Mouse (Mus musculus) c-Kit-negative CD71-positive TER-119-positive erythroid progenitor cells, embryonic 14.5 days (primary cell): ENCODE data around the gene Git1.
A peak's percentile ranks its signal among the peaks of the same experiment; 100 is the strongest.

ENCODE experiments used
- DNase-seq: peaks from one replicate; pipeline ENCODE4 v3.0.0-alpha.2; 2013; ENCODE audit warnings: low read depth, low spot score

Git1 gene

DNA sequence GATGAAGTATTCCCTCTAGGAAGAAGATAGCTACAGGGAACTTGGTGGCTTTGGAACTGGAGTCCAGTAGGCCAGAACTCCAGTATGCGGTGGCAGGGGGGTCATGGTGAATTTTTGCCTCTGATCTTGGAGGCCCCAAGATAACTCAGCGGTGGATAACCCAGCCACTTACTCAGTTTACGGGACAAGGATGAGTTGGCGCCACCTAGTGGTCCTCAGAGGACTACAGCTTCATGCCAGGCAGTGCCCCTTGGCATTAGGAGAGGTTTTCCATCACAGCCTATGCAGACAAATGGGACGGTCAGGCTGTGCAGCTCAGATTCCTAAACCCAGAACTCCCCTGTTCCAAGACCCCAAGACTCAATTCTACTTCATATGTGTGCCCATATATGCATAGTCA lies 8.0 kb downstream of the Git1 start:
- peak; percentile 68 for DNase-seq

GRCm38 (mm10) chr11:77501971-77502370 lies 8.6 kb downstream of the Git1 start:
- DNase-seq = no peak

DNA sequence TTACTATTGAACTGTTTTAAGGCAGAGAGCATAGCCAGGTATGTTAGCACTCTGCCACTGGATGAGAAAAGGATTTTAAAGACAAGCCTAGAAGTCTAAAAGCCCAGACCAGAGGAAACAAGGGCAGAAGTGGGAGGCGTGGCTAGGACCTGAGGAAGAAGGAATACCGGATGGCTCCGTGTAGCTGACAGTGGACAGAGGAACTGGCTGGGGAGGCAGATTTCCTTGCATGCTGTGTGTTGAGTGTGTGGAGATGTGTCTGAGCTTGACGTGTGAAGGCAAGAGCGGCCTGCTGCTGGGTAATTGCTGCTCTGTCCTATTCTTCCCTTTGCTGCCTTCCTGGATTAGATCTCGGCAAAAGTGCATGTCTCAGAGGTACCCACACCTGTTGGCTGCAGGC lies 9.1 kb downstream of the Git1 start:
- no peak for DNase-seq

DNA sequence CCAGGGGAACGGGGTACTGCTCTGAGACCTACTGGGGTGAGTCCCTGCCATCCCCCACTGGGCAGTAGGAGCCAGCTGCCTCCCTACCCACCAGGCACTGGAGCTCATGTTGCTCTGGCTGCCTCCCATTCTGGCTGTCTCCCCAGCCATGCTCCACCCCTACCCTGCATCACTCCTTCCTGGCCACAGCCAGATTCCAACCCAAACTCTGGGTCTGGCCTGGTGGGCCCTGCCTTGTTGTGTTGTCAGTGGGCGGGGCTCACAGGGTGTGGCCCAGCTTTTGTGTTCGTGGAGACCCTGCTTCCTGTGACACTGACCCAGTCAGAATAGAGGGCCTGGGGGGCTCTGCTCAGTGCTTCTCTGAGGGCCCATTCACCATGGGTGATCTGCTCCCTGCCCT lies 10.1 kb downstream of the Git1 start:
- DNase-seq = no peak

DNA sequence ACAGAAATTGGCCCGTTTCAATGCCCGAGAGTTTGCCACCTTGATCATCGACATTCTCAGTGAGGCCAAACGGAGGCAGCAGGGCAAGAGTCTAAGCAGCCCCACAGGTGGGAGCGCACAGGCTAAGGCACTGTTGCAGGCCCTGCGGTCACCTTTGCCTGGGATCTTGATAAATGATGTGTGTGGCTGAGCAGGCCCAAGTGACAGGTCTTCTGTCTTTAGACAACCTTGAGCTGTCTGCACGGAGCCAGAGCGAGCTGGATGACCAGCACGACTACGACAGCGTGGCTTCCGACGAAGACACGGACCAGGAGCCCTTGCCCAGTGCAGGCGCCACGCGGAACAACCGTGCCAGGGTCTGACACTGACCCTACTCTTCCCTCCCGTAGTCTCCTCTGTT lies 11.0 kb downstream of the Git1 start:
- DNase-seq = no peak

- DNase-seq = no peak
Observed at GRCm38 (mm10) chr11:77505291-77505980, 12.1 kb downstream of the Git1 start.

GRCm38 (mm10) chr11:77506273-77506672 lies 12.9 kb downstream of the Git1 start:
- DNase-seq = no peak

- no peak for DNase-seq
Observed at GRCm38 (mm10) chr11:77506941-77507340, 13.6 kb downstream of the Git1 start.

DNA sequence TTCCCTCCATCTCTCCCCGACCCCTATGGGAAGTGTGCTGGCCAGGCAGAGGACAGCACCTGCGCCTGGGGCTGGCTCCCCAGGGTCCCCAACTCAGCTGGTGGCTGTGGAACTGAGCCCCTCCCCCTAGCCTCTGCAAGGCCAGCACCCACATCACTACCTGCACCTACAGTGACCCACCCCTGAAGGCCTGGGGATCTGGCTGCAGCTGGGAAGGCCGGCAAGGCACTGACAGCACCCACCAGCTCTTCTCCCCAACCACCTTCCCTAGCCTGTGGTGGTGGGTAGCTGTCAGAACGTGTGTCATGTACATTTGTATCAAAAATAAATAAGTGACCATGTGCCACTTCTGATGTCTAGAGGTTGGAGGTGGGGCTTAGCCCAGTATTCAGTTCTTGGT lies 14.1 kb downstream of the Git1 start:
- DNase-seq = no peak

DNA sequence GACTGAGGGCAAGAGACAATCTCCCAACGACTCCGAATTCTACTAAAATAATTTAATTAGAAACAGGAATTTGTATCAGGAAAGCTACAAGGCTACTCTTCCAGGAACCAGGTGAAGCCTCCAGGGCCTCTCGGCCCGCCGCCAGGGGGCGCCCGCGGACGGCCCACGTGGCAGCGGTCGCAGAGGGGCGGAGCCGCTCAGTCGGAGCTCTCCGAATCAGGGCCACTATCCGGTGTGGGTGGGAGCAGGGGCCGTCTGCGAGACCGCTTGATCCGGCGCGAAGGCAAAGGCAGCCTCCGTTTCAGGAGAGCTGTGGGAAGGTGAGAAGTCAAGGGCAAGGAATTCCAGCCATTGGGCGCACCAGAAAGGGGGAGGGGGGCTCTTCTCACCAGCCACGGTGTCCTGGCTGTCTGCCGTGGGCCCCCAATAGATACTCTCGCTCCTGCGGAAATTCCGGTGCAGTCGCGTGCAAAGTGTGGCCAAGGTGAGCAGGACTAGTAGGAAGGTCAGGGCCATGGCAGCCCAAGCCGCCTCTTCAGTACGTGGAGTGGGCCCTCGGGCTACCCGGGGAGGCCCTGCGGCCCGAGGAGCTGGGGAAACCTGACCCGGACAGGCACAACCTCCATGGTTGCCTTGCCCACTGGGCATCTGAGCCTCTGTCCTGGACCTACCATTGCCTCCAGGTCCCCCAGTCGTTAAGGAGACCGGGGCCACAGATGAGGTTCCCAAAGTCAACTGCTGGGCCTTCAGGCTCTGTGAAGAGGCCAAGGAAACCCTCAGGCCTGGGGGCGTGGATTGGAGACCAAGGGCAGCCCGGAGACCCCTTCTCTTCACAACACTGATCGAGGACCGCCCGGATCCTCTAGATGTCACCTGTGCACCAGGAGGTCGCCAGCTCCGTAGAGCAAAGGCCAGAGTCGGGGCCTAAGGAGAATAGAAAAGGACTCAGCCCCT lies 15.0 kb downstream of the Git1 start:
- DNase-seq = peak; percentile 77

DNA sequence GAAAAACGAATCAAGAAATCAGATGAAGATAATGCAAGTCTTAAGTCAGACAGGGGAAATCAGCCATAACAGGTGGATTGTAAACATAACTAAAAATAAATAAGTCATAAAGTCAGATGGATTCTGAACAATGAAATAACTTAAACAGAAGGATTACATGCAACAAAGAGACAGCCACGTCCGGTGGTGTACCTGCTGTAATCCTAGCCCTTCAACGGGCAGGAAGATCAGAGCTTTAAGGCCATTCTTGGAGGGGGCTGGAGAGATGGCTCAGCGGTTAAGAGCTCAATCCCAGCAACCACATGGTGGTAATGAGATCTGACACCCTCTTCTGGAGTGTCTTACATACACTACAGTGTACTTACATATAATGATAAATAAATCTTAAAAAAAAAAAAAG lies 18.0 kb downstream of the Git1 start:
- DNase-seq = no peak

- DNase-seq = peak; percentile 64
Observed at GRCm38 (mm10) chr11:77512891-77513810, 19.8 kb downstream of the Git1 start.

DNA sequence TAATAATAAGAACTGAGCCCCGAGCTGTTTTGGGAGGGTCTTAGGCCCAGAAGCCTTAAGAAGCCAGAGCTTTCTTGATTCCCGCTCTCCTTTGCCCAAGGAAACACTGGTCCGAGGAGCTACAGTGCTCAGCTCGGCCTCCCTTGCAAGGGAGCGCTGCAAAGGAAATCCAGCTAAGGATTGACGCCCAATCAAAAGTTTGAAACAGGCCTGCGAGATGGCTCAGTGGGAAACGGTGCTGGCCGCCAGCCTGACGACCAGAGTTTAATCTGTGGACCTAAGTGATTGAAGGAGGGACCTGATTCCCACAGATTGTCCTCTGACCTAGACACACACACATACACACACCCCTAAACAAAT lies 20.4 kb downstream of the Git1 start:
- DNase-seq = no peak

DNA sequence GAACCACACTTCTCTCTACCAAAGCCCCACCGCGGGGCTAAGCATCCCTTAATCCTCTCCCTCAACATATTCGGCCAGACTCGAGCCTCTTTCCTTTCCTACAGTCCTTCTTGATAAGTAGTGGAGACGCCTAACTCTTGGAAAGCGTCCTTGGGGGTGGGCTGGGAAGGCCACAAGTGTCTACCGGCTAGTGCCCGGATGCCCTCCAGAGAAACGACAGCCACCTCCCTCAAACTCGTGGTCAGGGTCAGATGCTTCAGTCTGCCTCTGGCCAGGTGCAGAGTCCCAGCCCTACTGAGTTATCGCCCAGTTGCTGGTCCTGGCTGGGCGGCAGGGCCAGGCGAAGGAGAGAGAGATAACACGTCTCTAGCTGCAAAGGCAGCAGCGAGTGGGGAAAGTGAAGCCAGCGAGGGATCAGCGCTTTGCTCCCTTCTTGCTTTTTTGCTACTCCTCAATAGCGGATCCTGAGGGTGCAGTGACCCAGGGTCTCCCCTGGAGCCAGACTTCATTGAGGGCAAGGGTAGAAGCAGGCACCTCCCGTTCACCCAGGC lies 21.0 kb downstream of the Git1 start:
- peak; percentile 46 for DNase-seq

- DNase-seq = no peak
Observed at GRCm38 (mm10) chr11:77514832-77515636, 21.7 kb downstream of the Git1 start, which contains the start of gene Abhd15. Gene Abhd15 (plus strand): TSS chr11:77515121.

GRCm38 (mm10) chr11:77515637-77516552 lies 22.5 kb downstream of the Git1 start, which contains the start of gene Trp53i13:
Gene Trp53i13 (minus strand): TSS chr11:77515980.
- no peak for DNase-seq

- DNase-seq = no peak
Observed at GRCm38 (mm10) chr11:77516553-77517425, 23.4 kb downstream of the Git1 start.

GRCm38 (mm10) chr11:77518051-77518798 lies 24.9 kb downstream of the Git1 start:
- no peak for DNase-seq
